Mouse (Mus musculus) heart, embryonic 11.5 days (tissue): ENCODE measurements around the gene Prkra. TPM values are rescaled to one million over a fixed set of nuclear protein-coding genes. Genes with fewer than 3 reads are reported as not detected.

ENCODE experiments used
- ATAC-seq: fragments of 200-750 bp; cut with Nextera tagmentation; replicated peaks from 2 replicates; pipeline ENCODE4 v1.8.0; 2017; ENCODE audit warnings: moderate library complexity; ENCODE audit not compliant: insufficient number of reproducible peaks, low FRiP score, low TSS enrichment
- H3K27ac ChIP-seq: fragments of 300-500 bp; sonication (generic); 2 replicates; pipeline ENCODE4 v1.5.1; 2014; ENCODE audit warnings: mild to moderate bottlenecking, low read depth, low read length
- H3K27me3 ChIP-seq: fragments of 300-500 bp; sonication (generic); 2 replicates; pipeline ENCODE4 v1.6.1; 2014; ENCODE audit warnings: mild to moderate bottlenecking, low read length, mixed read lengths; ENCODE audit not compliant: control insufficient read depth, insufficient read depth
- H3K36me3 ChIP-seq: fragments of 300-500 bp; sonication (generic); 2 replicates; pipeline ENCODE4 v1.6.1; 2014; ENCODE audit warnings: mild to moderate bottlenecking, low read length, moderate library complexity, mixed read lengths; ENCODE audit not compliant: control insufficient read depth, insufficient read depth
- H3K4me1 ChIP-seq: fragments of 300-500 bp; sonication (generic); 2 replicates; pipeline ENCODE4 v1.6.1; 2014; ENCODE audit warnings: low read length; ENCODE audit not compliant: control insufficient read depth, insufficient read depth
- H3K4me2 ChIP-seq: fragments of 300-500 bp; sonication (generic); 2 replicates; pipeline ENCODE4 v1.6.1; 2014; ENCODE audit warnings: mild to moderate bottlenecking, moderate library complexity
- H3K4me3 ChIP-seq: fragments of 300-500 bp; sonication (generic); 2 replicates; pipeline ENCODE4 v1.5.1; 2014; ENCODE audit warnings: low read depth, low read length
- H3K9ac ChIP-seq: fragments of 300-500 bp; sonication (generic); 2 replicates; pipeline ENCODE4 v1.6.1; 2014; ENCODE audit warnings: mild to moderate bottlenecking, low read depth, low read length, moderate library complexity
- H3K9me3 ChIP-seq: fragments of 300-500 bp; sonication (generic); replicated peaks from 2 replicates; pipeline ENCODE4 v1.6.1; 2016; ENCODE audit warnings: low read length; ENCODE audit not compliant: control insufficient read depth
- WGBS: fragments of 180-500 bp; shearing (Covaris S2); extraction: QIAGEN DNeasy Blood & Tissue Kit; methylation state at CpG from one replicate; pipeline ENCODE4 v1.1.7; 2014; ENCODE audit not compliant: insufficient replicate concordance; 5-methylcytosine and 5-hydroxymethylcytosine counted together
- polyA plus RNA-seq: library from polyadenylated mRNA; unstranded; fragments of >200 nt; fragmentation: Nextera tagmentation; extraction: Ambion mirVana; gene quantifications from 2 replicates; pipeline ENCODE4 v1.2.1, GENCODE M21; 2014

Prkra gene
- 41.1 and 42.0 TPM in 2 replicates for polyA plus RNA-seq

GRCm38 (mm10) chr2:76647883-76648570 is at the start of gene Prkra, which contains the start of gene Pjvk:
Gene Prkra (minus strand): TSS chr2:76648015.
Gene Pjvk (plus strand): TSS chr2:76648476.
- peak; percentile 96 for ATAC-seq
- peaks cover 12% of the 10 kb centered on the region for H3K4me1 ChIP-seq
- H3K27ac ChIP-seq = peak within 1 kb of the TSS; percentile 85
- no peaks in the 10 kb centered on the region for H3K27me3 ChIP-seq
- peak within 1 kb of the TSS; percentile 80 for H3K9ac ChIP-seq
- peak within 1 kb of the TSS; percentile 64 for H3K4me3 ChIP-seq
- H3K9me3 ChIP-seq = no peaks in the 10 kb centered on the region
- peak within 1 kb of the TSS; percentile 78 for H3K4me2 ChIP-seq
- 0% methylated on average over 37 of the region's 42 CpGs for WGBS
- H3K36me3 ChIP-seq = no peaks in the 10 kb centered on the region

- 71% methylated on average over 6 of the region's 6 CpGs for WGBS
- Histone ChIP-seq H3K9me3 (no peaks in the 10 kb centered on the region), H3K4me2 (no peak overlapping the region), H3K4me3 (no peak overlapping the region), H3K27me3 (no peaks in the 10 kb centered on the region), H3K9ac (no peak overlapping the region), H3K36me3 (peaks cover 3% of the 10 kb centered on the region), H3K4me1 (no peaks in the 10 kb centered on the region), H3K27ac (no peak overlapping the region)
- ATAC-seq = no peak
Observed at GRCm38 (mm10) chr2:76695290-76695689, 47.5 kb upstream of the Prkra start.

DNA sequence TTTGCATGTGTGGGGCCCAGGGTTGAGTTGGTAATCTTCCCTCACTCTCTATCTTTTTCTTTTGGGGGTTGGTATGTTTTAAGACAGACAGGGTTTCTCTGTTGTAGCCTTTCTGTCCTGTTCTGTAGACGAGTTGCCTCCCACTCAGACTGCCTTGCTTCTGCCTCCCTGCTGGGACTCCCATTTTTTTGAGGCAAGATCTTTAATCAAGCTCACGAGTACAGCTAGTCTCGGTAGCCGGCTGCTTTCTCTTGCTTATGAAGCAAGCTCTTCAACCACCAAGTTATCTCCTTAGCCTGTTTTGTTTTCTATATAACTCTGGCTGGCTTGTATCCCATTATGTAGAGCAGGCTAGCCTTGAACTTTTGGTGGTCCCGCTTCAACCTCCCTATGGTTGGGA is 46.0 kb upstream of the Prkra start:
- WGBS = 72% methylated on average over 5 of the region's 5 CpGs

DNA sequence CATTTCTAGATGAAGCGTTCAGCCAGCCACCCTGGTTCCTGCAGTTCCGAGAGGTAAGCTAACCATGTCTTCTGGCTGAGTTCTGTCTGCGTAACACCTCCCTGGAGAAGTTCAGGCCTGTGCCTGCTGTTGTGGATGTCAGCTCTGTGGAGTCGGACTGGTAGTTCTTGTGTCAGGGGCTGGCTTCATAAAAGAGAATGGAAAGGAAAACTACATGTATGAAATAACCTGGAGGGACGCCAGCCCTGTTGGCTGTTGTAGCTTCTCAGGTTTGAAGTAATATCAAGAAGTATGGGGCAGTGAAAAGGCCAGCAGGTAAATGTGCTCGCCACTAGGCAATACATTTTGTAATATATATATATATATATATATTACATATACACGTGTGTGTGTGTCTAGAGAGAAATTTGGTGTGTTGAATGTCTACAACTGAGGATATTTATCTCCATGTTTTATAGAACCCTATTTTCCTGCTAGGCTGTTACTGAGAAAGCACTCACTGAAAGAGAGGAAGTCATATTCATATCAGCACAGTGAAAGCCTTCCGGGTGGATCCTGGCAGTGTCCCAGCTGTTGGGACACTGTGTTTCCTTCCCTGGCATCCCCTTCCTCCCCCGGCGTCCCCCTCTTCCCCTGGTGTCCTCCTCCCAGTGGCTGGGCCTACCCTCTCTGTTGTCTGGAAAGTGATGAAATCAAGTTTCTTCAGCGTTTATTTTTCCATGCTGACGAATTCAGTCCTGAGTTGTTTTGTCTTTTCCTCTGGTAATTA is 42.8 kb upstream of the Prkra start:
- no peak overlapping the region for H3K4me3 ChIP-seq
- no peaks in the 10 kb centered on the region for H3K9me3 ChIP-seq
- H3K9ac ChIP-seq = no peak overlapping the region
- H3K4me1 ChIP-seq = peaks cover 11% of the 10 kb centered on the region
- H3K27ac ChIP-seq = no peak overlapping the region
- WGBS = 73% methylated on average over 12 of the region's 12 CpGs
- no peaks in the 10 kb centered on the region for H3K27me3 ChIP-seq
- peaks cover 5% of the 10 kb centered on the region for H3K36me3 ChIP-seq
- 0 out of 2 replicates have a peak, but pooled peaks have one; percentile 52 for ATAC-seq
- no peak overlapping the region for H3K4me2 ChIP-seq

More for the DNA sequence above, 46.0 kb upstream of the Prkra start:
- ATAC-seq = no peak
- Histone ChIP-seq H3K27me3 (no peaks in the 10 kb centered on the region), H3K4me1 (no peaks in the 10 kb centered on the region), H3K4me3 (no peak overlapping the region), H3K9ac (no peak overlapping the region), H3K36me3 (peaks cover 3% of the 10 kb centered on the region), H3K27ac (no peak overlapping the region), H3K4me2 (no peak overlapping the region), H3K9me3 (no peaks in the 10 kb centered on the region)

DNA sequence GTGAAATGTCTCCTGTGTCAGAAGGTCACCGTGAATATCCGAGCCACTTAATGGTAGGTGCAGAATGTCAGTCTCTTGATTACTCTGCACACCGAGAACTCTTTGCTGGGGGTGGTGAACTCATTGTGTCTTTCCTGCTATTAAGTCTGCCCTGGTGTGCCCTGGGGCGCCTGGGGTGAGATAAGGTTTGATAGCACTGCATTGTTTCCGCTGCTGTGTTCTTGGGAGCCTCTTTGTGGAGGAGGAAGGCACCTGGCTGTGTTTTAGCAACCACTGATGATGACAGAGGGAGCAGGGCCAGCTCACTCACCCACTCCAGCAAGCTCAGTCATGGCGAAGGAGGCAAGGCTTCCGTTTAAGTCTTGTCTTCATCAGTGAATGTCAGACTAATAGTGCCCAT is 40.3 kb upstream of the Prkra start:
- peaks cover 11% of the 10 kb centered on the region for H3K4me1 ChIP-seq
- H3K9ac ChIP-seq = no peak overlapping the region
- H3K27ac ChIP-seq = 0 out of 2 replicates have a peak overlapping the region, but pooled peaks have one; percentile 22
- H3K36me3 ChIP-seq = peaks cover 9% of the 10 kb centered on the region
- H3K4me2 ChIP-seq = no peak overlapping the region
- no peak overlapping the region for H3K4me3 ChIP-seq
- H3K27me3 ChIP-seq = no peaks in the 10 kb centered on the region
- WGBS = 23% methylated on average over 7 of the region's 7 CpGs
- no peak for ATAC-seq
- no peaks in the 10 kb centered on the region for H3K9me3 ChIP-seq

GRCm38 (mm10) chr2:76687608-76688007 is 39.8 kb upstream of the Prkra start:
- H3K9ac ChIP-seq = no peak overlapping the region
- no peak for ATAC-seq
- no peaks in the 10 kb centered on the region for H3K27me3 ChIP-seq
- peaks cover 11% of the 10 kb centered on the region for H3K4me1 ChIP-seq
- no peak overlapping the region for H3K27ac ChIP-seq
- H3K36me3 ChIP-seq = peaks cover 8% of the 10 kb centered on the region
- H3K9me3 ChIP-seq = no peaks in the 10 kb centered on the region
- no peak overlapping the region for H3K4me3 ChIP-seq
- WGBS = 57% methylated on average over 3 of the region's 3 CpGs
- H3K4me2 ChIP-seq = no peak overlapping the region

GRCm38 (mm10) chr2:76686986-76687385 is 39.2 kb upstream of the Prkra start:
- H3K27ac ChIP-seq = no peak overlapping the region
- H3K4me3 ChIP-seq = no peak overlapping the region
- H3K4me2 ChIP-seq = no peak overlapping the region
- H3K4me1 ChIP-seq = peaks cover 11% of the 10 kb centered on the region
- H3K9ac ChIP-seq = no peak overlapping the region
- 91% methylated on average over 3 of the region's 3 CpGs for WGBS
- no peak for ATAC-seq
- H3K27me3 ChIP-seq = no peaks in the 10 kb centered on the region
- H3K9me3 ChIP-seq = no peaks in the 10 kb centered on the region
- peaks cover 6% of the 10 kb centered on the region; the same call in 1 of the 2 replicates for H3K36me3 ChIP-seq

DNA sequence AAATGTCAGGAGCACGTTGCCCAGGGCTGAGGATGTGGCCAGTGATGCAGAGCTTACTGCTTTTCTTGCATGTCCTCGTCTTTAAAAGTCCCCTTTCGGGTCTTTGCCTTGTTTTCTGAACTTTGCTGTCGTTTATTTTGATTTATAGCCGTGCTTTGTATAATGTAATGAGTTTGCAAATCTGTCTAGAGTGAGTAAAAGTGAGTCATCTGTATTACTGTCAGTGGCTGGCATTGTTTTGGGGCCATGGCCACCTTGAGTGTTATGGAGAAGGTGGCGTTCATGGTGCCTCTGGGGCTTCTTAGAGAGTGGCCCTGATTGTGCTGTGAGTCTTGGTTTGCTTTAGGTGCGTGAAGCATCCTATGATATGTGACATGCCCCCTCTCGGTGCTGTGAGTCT is 34.5 kb upstream of the Prkra start:
- ATAC-seq = no peak
- H3K4me3 ChIP-seq = no peak overlapping the region
- peaks cover 7% of the 10 kb centered on the region; the same call in 1 of the 2 replicates for H3K36me3 ChIP-seq
- no peak overlapping the region for H3K27ac ChIP-seq
- H3K9me3 ChIP-seq = no peaks in the 10 kb centered on the region
- H3K4me2 ChIP-seq = no peak overlapping the region
- no peak overlapping the region for H3K9ac ChIP-seq
- H3K4me1 ChIP-seq = no peaks in the 10 kb centered on the region
- WGBS = 85% methylated on average over 8 of the region's 8 CpGs
- H3K27me3 ChIP-seq = no peaks in the 10 kb centered on the region
